Mouse (Mus musculus) midbrain, postnatal 0 days (tissue): ENCODE data around the gene Prrc2b. TPM values are rescaled to one million over a fixed set of nuclear protein-coding genes. Genes with fewer than 3 reads are reported as not detected.

Experiments
- ATAC-seq: fragments of 200-750 bp; cut with Nextera tagmentation; 2 replicates; pipeline ENCODE4 v1.8.0; 2017; ENCODE audit warnings: moderate number of reproducible peaks, mild to moderate bottlenecking, moderate TSS enrichment, moderate library complexity; ENCODE audit not compliant: low FRiP score
- DNase-seq: peaks from one replicate; pipeline ENCODE4 v3.0.0-alpha.2; 2015; ENCODE audit warnings: low spot score
- H3K27ac ChIP-seq: fragments of 300-500 bp; sonication (generic); 2 replicates; pipeline ENCODE4 v1.5.1; 2014; ENCODE audit warnings: low read depth, mild to moderate bottlenecking, low read length, mixed read lengths
- H3K27me3 ChIP-seq: fragments of 300-500 bp; sonication (generic); 2 replicates; pipeline ENCODE4 v1.6.1; 2014; ENCODE audit warnings: low read length, control low read depth, mixed read lengths; ENCODE audit not compliant: insufficient read depth
- H3K36me3 ChIP-seq: fragments of 300-500 bp; sonication (generic); 2 replicates; pipeline ENCODE4 v1.6.1; 2014; ENCODE audit warnings: low read length, control low read depth, mixed read lengths; ENCODE audit not compliant: insufficient read depth
- H3K4me1 ChIP-seq: fragments of 300-500 bp; sonication (generic); 2 replicates; pipeline ENCODE4 v1.6.1; 2014; ENCODE audit warnings: mild to moderate bottlenecking, control low read depth, antibody characterized with exemption, low read length, mixed read lengths; ENCODE audit not compliant: insufficient read depth
- H3K4me2 ChIP-seq: fragments of 300-500 bp; sonication (generic); 2 replicates; pipeline ENCODE4 v1.6.1; 2014; ENCODE audit warnings: low read depth, mild to moderate bottlenecking, low read length, mixed read lengths; ENCODE audit not compliant: poor library complexity, severe bottlenecking
- H3K4me3 ChIP-seq: fragments of 300-500 bp; sonication (generic); 2 replicates; pipeline ENCODE4 v1.5.1; 2014; ENCODE audit warnings: low read depth, mild to moderate bottlenecking, low read length, moderate library complexity
- H3K9ac ChIP-seq: fragments of 300-500 bp; sonication (generic); replicated peaks from 2 replicates; pipeline ENCODE4 v1.6.1; 2014; ENCODE audit warnings: mild to moderate bottlenecking, low read length, moderate library complexity, mixed read lengths; ENCODE audit not compliant: poor library complexity, severe bottlenecking
- H3K9me3 ChIP-seq: fragments of 300-500 bp; sonication (generic); 2 replicates; pipeline ENCODE4 v1.6.1; 2016; ENCODE audit warnings: low read length, control low read depth
- CTCF ChIP-seq: IDR thresholded peaks from 2 replicates; pipeline ENCODE4 v1.5.1; 2016; ENCODE audit warnings: antibody characterized with exemption, mild to moderate bottlenecking
- WGBS: fragments of 180-500 bp; shearing (Covaris S2); extraction: QIAGEN DNeasy Blood & Tissue Kit; methylation state at CpG from one replicate; pipeline ENCODE4 v1.1.7; 2014; 5-methylcytosine and 5-hydroxymethylcytosine counted together
- polyA plus RNA-seq: library from polyadenylated mRNA; unstranded; fragments of >200 nt; fragmentation: Nextera tagmentation; extraction: Ambion mirVana; gene quantifications from 2 replicates; pipeline ENCODE4 v1.2.1, GENCODE M21; 2015
- total RNA-seq: library from RNA; depleted of rRNA; stranded (reverse); fragments of >200 nt; gene quantifications from 2 replicates; pipeline ENCODE4 v1.2.3, GENCODE M21; 2014

Prrc2b gene
- total and polyA plus RNA-seq, 2 experiments from 2014 or later: 65.9 to 164 TPM

- no peak overlapping the region for H3K9ac ChIP-seq
- no peak overlapping the region for H3K27ac ChIP-seq
- peaks cover 99% of the 10 kb centered on the region for H3K36me3 ChIP-seq
- WGBS: 94% methylated on average over 10 of the region's 10 CpGs
- no peak overlapping the region for H3K4me3 ChIP-seq
- ATAC-seq (no peak), DNase-seq (no peak)
- H3K4me1 ChIP-seq: no peaks in the 10 kb centered on the region
- H3K4me2 ChIP-seq: no peak overlapping the region
- H3K27me3 ChIP-seq: no peaks in the 10 kb centered on the region
- TF ChIP-seq CTCF: no peak
- no peaks in the 10 kb centered on the region for H3K9me3 ChIP-seq
These were observed 70.1 kb downstream of the Prrc2b start for GRCm38 (mm10) chr2:32220969-32221368.

GRCm38 (mm10) chr2:32221577-32221976 is 70.7 kb downstream of the Prrc2b start:
- Histone ChIP-seq H3K27ac (no peak overlapping the region), H3K4me1 (no peaks in the 10 kb centered on the region), H3K36me3 (peaks cover 99% of the 10 kb centered on the region), H3K4me3 (no peak overlapping the region), H3K9me3 (no peaks in the 10 kb centered on the region), H3K4me2 (no peak overlapping the region), H3K27me3 (no peaks in the 10 kb centered on the region), H3K9ac (no peak overlapping the region)
- 91% methylated on average over 7 of the region's 7 CpGs for WGBS
- no peak for TF ChIP-seq CTCF
- ATAC-seq (no peak), DNase-seq (no peak)

- Histone ChIP-seq H3K9me3 (no peaks in the 10 kb centered on the region), H3K27me3 (no peaks in the 10 kb centered on the region), H3K36me3 (peaks cover 99% of the 10 kb centered on the region), H3K4me1 (no peaks in the 10 kb centered on the region), H3K27ac (no peak overlapping the region), H3K4me2 (no peak overlapping the region), H3K4me3 (no peak overlapping the region), H3K9ac (no peak overlapping the region)
- WGBS: 82% methylated on average over 10 of the region's 10 CpGs
- no peak for TF ChIP-seq CTCF
- DNase-seq (no peak), ATAC-seq (no peak)
These were observed 71.2 kb downstream of the Prrc2b start for GRCm38 (mm10) chr2:32222057-32222456.

- peak overlapping the region; percentile 80; the same call in 1 of the 2 replicates for H3K9ac ChIP-seq
- no peaks in the 10 kb centered on the region for H3K9me3 ChIP-seq
- ATAC-seq (no peak), DNase-seq (no peak)
- no peak for TF ChIP-seq CTCF
- H3K4me2 ChIP-seq: peak overlapping the region; percentile 79
- H3K36me3 ChIP-seq: peaks cover 40% of the 10 kb centered on the region
- H3K4me3 ChIP-seq: peak overlapping the region; percentile 56
- no peaks in the 10 kb centered on the region for H3K27me3 ChIP-seq
- 32% methylated on average over 7 of the region's 7 CpGs for WGBS
- H3K4me1 ChIP-seq: peaks cover 6% of the 10 kb centered on the region; the same call in 1 of the 2 replicates
- H3K27ac ChIP-seq: peak overlapping the region; percentile 75; the same call in 1 of the 2 replicates
These were observed 84.6 kb downstream of the Prrc2b start for GRCm38 (mm10) chr2:32235433-32235832.

GRCm38 (mm10) chr2:32235886-32236759 is 85.2 kb downstream of the Prrc2b start, which contains the start of gene Pomt1:
Gene Pomt1, plus strand, starts transcription at chr2:32236590.
- peak within 1 kb of the TSS; percentile 75 for H3K27ac ChIP-seq
- H3K27me3 ChIP-seq: no peaks in the 10 kb centered on the region
- no peak for TF ChIP-seq CTCF
- H3K36me3 ChIP-seq: peaks cover 33% of the 10 kb centered on the region
- H3K4me3 ChIP-seq: peak within 1 kb of the TSS; percentile 56
- H3K9ac ChIP-seq: peak within 1 kb of the TSS; percentile 80
- H3K9me3 ChIP-seq: no peaks in the 10 kb centered on the region
- under 1% methylated on average over 53 of the region's 54 CpGs for whole genome bisulfite sequencing
- ATAC-seq (peak; percentile 89), DNase-seq (peak; percentile 97)
- H3K4me1 ChIP-seq: peaks cover 6% of the 10 kb centered on the region; the same call in 1 of the 2 replicates
- H3K4me2 ChIP-seq: peak within 1 kb of the TSS; percentile 79
